Mouse (Mus musculus) embryonic facial prominence, embryonic 12.5 days (tissue): ENCODE data around the gene Tmem214. TPM values are rescaled to one million over a fixed set of nuclear protein-coding genes. Genes with fewer than 3 reads are reported as not detected.

Experiments used
- ATAC-seq: fragments of 200-750 bp; cut with Nextera tagmentation; 2 replicates; pipeline ENCODE4 v1.8.0; 2017; ENCODE audit not compliant: insufficient number of reproducible peaks, insufficient read depth, low FRiP score, low TSS enrichment
- H3K27ac ChIP-seq: fragments of 300-500 bp; sonication (generic); 2 replicates; pipeline ENCODE4 v1.5.1; 2016; ENCODE audit warnings: mild to moderate bottlenecking
- H3K27me3 ChIP-seq: fragments of 300-500 bp; sonication (generic); 2 replicates; pipeline ENCODE4 v1.6.1; 2016; ENCODE audit warnings: mild to moderate bottlenecking, moderate library complexity
- H3K36me3 ChIP-seq: fragments of 300-500 bp; sonication (generic); 2 replicates; pipeline ENCODE4 v1.6.1; 2016; ENCODE audit warnings: mild to moderate bottlenecking
- H3K4me1 ChIP-seq: fragments of 300-500 bp; sonication (generic); 2 replicates; pipeline ENCODE4 v1.6.1; 2016
- H3K4me2 ChIP-seq: fragments of 300-500 bp; sonication (generic); replicated peaks from 2 replicates; pipeline ENCODE4 v1.6.1; 2016; ENCODE audit warnings: mild to moderate bottlenecking, moderate library complexity
- H3K4me3 ChIP-seq: fragments of 300-500 bp; sonication (generic); 2 replicates; pipeline ENCODE4 v1.5.1; 2016; ENCODE audit warnings: mild to moderate bottlenecking
- H3K9ac ChIP-seq: fragments of 300-500 bp; sonication (generic); 2 replicates; pipeline ENCODE4 v1.6.1; 2016; ENCODE audit warnings: mild to moderate bottlenecking, moderate library complexity
- H3K9me3 ChIP-seq: fragments of 300-500 bp; sonication (generic); 2 replicates; pipeline ENCODE4 v1.6.1; 2016; ENCODE audit warnings: mild to moderate bottlenecking, moderate library complexity
- WGBS: fragments of 180-500 bp; shearing (Covaris S2); methylation state at CpG from one replicate; pipeline ENCODE4 v1.1.7; 2016; 5-methylcytosine and 5-hydroxymethylcytosine counted together
- polyA plus RNA-seq: library from polyadenylated mRNA; unstranded; fragments of >200 nt; fragmentation: Nextera tagmentation; extraction: Ambion mirVana; gene quantifications from 2 replicates; pipeline ENCODE4 v1.2.1, GENCODE M21; 2016

Tmem214 gene
- polyA plus RNA-seq, 1 experiment from 2014 or later: 78.5 TPM

DNA sequence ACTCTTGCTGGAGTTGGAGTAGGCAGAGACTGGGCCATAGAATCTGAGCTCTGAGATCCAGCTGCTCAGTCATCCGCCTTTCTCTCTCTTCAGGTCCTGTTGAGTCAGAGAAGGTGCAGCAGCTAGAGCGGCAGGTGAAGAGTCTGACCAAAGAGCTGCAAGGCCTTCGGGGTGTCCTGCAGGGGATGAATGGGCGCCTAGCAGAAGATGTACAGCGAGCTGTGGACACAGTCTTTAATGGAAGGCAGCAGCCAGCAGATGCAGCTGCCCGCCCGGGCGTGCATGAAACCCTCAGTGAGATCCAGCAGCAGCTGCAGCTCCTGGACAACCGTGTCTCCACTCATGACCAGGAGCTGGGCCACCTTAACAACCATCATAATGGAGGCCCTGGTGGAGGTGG is 49.0 kb downstream of the Tmem214 start:
- H3K27ac ChIP-seq: no peak overlapping the region
- H3K4me3 ChIP-seq: 0 out of 2 replicates have a peak overlapping the region, but pooled peaks have one; percentile 59
- no peak for ATAC-seq
- H3K4me2 ChIP-seq: no peak overlapping the region
- no peaks in the 10 kb centered on the region for H3K27me3 ChIP-seq
- H3K9ac ChIP-seq: no peak overlapping the region
- peaks cover 43% of the 10 kb centered on the region for H3K4me1 ChIP-seq
- peaks cover 44% of the 10 kb centered on the region for H3K36me3 ChIP-seq
- no peaks in the 10 kb centered on the region for H3K9me3 ChIP-seq
- WGBS: 91% methylated on average over 9 of the region's 9 CpGs

DNA sequence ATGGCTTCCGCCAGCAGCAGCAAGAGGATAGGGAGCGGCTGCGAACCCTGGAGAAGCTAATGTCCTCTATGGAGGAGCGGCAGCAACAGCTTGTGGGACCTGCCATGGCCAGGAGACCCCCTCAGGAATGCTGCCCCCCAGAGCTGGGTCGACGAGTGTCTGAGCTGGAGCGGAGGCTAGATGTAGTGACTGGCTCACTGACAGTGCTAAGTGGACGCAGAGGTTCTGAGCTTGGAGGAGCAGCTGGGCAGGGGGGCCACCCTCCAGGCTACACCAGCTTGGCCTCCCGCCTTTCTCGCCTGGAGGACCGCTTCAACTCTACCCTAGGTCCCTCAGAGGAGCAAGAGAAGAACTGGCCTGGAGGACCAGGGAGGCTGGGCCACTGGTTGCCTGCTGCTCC is 49.5 kb downstream of the Tmem214 start:
- ATAC-seq: no peak
- WGBS: 90% methylated on average over 11 of the region's 11 CpGs
- Histone ChIP-seq H3K36me3 (peaks cover 44% of the 10 kb centered on the region), H3K27ac (no peak overlapping the region), H3K9ac (no peak overlapping the region), H3K4me1 (peaks cover 44% of the 10 kb centered on the region), H3K9me3 (no peaks in the 10 kb centered on the region), H3K4me3 (no peak overlapping the region), H3K4me2 (no peak overlapping the region), H3K27me3 (no peaks in the 10 kb centered on the region)

DNA sequence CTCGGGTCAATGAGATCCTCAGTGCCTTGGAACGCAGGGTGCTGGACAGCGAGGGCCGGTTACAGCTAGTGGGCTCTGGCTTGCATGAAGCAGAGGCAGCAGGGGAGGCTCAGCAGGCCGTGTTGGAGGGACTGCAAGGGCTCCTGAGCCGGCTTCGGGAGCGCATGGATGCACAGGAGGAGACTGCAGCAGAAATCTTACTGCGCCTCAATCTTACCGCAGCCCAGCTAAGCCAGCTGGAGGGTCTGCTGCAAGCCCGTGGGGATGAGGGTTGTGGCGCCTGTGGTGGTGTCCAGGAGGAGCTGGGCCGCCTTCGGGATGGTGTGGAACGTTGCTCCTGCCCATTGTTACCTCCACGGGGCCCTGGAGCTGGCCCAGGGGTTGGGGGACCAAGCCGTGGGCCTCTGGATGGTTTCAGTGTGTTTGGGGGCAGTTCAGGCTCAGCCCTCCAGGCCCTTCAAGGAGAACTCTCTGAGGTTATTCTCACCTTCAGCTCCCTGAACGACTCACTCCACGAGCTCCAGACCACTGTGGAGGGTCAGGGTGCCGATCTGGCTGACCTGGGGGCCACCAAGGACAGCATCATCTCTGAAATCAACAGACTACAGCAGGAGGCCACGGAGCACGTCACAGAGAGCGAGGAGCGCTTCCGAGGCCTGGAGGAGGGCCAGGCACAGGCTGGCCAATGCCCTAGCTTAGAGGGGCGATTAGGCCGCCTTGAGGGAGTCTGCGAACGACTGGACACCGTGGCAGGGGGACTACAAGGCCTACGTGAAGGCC is 50.3 kb downstream of the Tmem214 start:
- Histone ChIP-seq H3K4me1 (peaks cover 40% of the 10 kb centered on the region), H3K36me3 (peaks cover 44% of the 10 kb centered on the region), H3K27ac (no peak overlapping the region), H3K9me3 (no peaks in the 10 kb centered on the region), H3K27me3 (no peaks in the 10 kb centered on the region), H3K4me3 (no peak overlapping the region), H3K4me2 (no peak overlapping the region), H3K9ac (peak overlapping the region; percentile 24; the same call in 1 of the 2 replicates)
- 88% methylated on average over 31 of the region's 31 CpGs for WGBS
- no peak for ATAC-seq

DNA sequence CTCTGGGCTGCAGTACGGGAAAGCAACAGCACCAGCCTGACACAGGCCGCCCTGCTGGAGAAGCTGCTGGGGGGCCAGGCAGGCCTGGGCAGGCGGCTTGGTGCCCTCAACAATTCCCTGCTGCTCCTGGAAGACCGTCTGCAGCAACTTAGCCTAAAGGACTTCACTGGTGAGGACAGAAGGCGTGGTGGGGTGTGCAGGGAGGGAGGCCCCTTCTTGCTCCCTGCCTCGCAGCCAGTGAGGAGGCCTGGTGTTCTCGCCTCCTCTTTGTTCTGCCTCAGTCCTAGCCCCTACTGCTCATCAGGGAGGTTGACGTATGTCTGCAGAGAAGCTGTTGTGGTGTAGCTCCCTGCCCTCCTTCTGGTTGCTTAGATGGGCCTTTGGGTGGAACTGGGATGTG is 50.9 kb downstream of the Tmem214 start:
- H3K4me3 ChIP-seq: no peak overlapping the region
- no peak overlapping the region for H3K4me2 ChIP-seq
- no peaks in the 10 kb centered on the region for H3K27me3 ChIP-seq
- H3K27ac ChIP-seq: no peak overlapping the region
- peaks cover 40% of the 10 kb centered on the region for H3K4me1 ChIP-seq
- no peaks in the 10 kb centered on the region for H3K9me3 ChIP-seq
- no peak for ATAC-seq
- peaks cover 44% of the 10 kb centered on the region for H3K36me3 ChIP-seq
- 80% methylated on average over 8 of the region's 8 CpGs for WGBS
- peak overlapping the region; percentile 24; the same call in 1 of the 2 replicates for H3K9ac ChIP-seq

DNA sequence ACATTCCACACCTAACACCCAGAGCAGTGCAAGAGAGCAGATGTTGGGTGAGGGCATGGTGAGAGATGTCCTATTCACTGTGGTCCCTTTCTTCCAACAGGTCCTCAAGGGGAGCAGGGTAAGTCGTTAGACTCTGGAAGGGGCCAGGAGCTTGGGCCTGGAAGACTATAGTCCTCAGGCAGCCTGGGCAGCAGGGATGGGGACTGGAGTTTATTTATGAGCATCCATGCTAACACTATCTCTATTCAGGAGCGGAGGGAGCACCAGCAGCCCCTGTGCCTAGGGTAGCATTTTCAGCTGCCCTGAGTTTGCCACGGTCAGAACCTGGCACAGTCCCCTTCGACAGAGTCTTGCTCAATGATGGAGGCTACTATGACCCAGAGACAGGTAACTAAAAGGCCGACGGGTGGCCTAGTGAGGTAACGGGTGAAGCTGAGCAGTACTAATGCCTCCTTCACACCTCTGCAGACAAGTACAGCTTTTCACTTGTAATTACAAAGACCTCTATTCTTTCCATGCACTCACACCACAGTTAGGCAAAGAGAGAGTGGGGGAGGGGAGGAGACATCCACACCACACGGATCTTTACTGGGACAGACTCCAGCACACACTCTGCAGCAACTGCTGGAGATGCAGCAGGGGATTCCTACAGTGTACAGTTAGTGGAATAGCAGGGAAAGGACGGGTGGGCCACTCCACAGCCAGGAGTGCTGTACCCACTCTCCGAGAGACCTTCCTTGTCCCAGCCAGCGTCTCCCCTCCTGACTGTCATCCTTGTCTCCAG is 52.2 kb downstream of the Tmem214 start:
- Histone ChIP-seq H3K9me3 (no peaks in the 10 kb centered on the region), H3K4me3 (no peak overlapping the region), H3K9ac (no peak overlapping the region; the same call in 1 of the 2 replicates), H3K27me3 (no peaks in the 10 kb centered on the region), H3K4me1 (peaks cover 36% of the 10 kb centered on the region), H3K36me3 (peaks cover 44% of the 10 kb centered on the region), H3K4me2 (peak overlapping the region; percentile 73; the same call in 1 of the 2 replicates), H3K27ac (0 out of 2 replicates have a peak overlapping the region, but pooled peaks have one; percentile 87)
- 57% methylated on average over 11 of the region's 11 CpGs for WGBS
- no peak for ATAC-seq

DNA sequence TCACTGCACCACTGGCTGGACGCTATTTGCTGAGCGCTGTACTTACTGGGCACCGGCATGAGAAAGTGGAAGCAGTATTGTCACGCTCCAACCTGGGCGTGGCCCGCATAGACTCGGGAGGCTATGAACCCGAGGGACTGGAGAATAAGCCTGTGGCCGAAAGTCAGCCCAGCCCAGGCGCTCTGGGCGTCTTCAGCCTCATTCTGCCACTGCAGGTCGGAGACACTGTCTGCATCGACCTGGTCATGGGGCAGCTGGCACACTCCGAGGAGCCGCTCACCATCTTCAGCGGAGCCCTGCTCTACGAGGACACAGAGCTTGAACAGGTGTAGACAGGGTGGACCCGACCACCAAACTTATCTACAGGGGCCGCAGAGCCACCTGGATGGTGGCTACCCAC is 52.8 kb downstream of the Tmem214 start:
- Histone ChIP-seq H3K27ac (peak overlapping the region; percentile 87; the same call in 1 of the 2 replicates), H3K4me1 (peaks cover 31% of the 10 kb centered on the region), H3K9ac (no peak overlapping the region), H3K4me2 (peak overlapping the region; percentile 73; the same call in 1 of the 2 replicates), H3K4me3 (no peak overlapping the region), H3K9me3 (no peaks in the 10 kb centered on the region), H3K27me3 (no peaks in the 10 kb centered on the region), H3K36me3 (peaks cover 44% of the 10 kb centered on the region)
- ATAC-seq: no peak
- 68% methylated on average over 19 of the region's 19 CpGs for WGBS

DNA sequence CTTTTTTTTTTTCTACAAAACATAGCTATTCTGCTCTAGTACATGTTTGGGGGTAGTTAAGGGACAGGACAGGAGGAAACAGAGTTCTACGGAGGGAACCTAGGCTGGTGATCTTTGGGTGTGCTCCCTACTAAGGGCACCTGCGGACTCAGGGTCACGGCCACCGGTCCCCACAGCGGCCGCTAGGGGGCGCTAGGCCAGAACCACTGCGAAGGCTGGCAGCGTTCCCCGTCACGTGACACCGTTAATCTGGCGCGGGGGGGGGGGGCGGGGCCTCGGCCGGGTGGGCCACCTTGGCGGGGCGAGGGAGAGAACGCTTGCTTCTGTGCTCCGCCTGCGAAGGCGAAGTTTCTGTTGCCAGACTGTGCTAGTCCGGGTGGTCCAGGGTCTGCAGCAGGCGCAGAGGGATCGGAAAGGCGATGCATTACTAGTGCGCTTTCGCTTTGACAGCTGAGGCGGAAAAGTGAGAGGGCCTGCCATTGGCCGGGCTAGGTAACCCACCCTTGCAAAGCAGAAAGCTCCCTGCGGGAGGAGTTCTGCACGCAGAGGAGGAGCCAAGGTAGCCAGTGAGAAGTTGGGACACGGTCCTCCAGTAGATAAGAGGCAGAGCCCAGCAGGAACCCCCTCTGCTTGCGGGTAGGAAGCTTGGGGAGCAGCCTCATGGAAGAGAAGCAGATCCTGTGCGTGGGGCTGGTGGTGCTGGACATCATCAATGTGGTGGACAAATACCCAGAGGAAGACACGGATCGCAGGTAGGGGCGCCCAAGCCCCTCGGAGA is 53.6 kb downstream of the Tmem214 start, which contains the start of gene Khk:
Gene Khk (plus strand): TSS at position 176 of the 778 bp plus-strand sequence.
- no peaks in the 10 kb centered on the region for H3K9me3 ChIP-seq
- H3K36me3 ChIP-seq: peaks cover 44% of the 10 kb centered on the region
- H3K4me2 ChIP-seq: peak within 1 kb of the TSS; percentile 73
- WGBS: 2% methylated on average over 34 of the region's 40 CpGs
- H3K4me1 ChIP-seq: peaks cover 26% of the 10 kb centered on the region
- H3K27ac ChIP-seq: peak within 1 kb of the TSS; percentile 87
- peak; percentile 78 for ATAC-seq
- H3K9ac ChIP-seq: peak within 1 kb of the TSS; percentile 60
- H3K27me3 ChIP-seq: no peaks in the 10 kb centered on the region
- H3K4me3 ChIP-seq: peak within 1 kb of the TSS; percentile 38

DNA sequence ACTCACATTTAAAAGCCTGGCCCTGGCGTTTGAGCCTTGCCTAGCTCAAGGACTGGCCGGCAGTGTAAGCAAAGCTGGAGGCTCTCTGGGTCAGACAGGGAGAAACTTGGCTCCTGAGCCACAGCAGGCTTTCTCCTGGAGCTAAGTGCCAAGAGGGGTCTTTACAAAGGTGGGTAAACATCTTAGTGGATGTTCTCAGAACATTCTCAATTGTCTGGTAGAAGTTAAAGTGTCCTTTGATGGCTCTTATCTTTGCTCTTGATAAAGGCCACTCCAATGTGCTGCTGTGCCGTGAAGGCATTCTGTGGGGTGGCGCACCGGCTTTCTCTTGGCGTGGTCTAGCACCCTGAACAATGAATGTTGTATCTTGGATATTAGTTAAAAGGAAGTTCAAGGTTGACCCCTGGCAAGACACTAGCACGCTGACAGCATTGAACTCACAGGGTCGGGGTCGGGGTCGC is 54.8 kb downstream of the Tmem214 start:
- Histone ChIP-seq H3K9me3 (no peaks in the 10 kb centered on the region), H3K9ac (peak overlapping the region; percentile 60; the same call in 1 of the 2 replicates), H3K36me3 (peaks cover 36% of the 10 kb centered on the region), H3K4me3 (no peak overlapping the region), H3K27ac (0 out of 2 replicates have a peak overlapping the region, but pooled peaks have one; percentile 87), H3K4me2 (peak overlapping the region; percentile 73; the same call in 1 of the 2 replicates), H3K27me3 (no peaks in the 10 kb centered on the region), H3K4me1 (peaks cover 24% of the 10 kb centered on the region)
- WGBS: 71% methylated on average over 10 of the region's 10 CpGs
- no peak for ATAC-seq

DNA sequence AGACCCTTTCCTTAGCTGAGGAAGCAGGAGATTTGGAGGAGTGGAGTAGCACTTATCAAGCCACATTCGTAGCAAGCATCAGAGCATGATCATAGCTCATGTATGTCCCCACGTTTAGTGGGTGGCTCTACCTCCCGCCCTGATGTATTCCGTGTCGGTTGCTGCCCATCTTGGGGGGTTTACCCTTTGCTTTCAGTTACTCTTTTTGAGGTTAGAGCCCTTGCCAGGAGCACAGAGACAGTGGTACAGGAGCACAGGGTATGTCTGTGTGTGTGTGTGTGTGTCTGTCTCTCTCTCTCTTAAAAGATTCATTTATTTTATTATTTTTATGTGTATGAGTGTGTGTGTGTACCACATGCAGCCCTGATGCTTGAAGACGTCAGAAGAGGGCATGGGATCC is 55.3 kb downstream of the Tmem214 start:
- Histone ChIP-seq H3K4me2 (no peak overlapping the region), H3K36me3 (peaks cover 31% of the 10 kb centered on the region), H3K27me3 (no peaks in the 10 kb centered on the region), H3K4me3 (no peak overlapping the region), H3K9ac (no peak overlapping the region), H3K9me3 (no peaks in the 10 kb centered on the region), H3K4me1 (peaks cover 24% of the 10 kb centered on the region), H3K27ac (no peak overlapping the region)
- no peak for ATAC-seq
- 87% methylated on average over 6 of the region's 6 CpGs for whole genome bisulfite sequencing

DNA sequence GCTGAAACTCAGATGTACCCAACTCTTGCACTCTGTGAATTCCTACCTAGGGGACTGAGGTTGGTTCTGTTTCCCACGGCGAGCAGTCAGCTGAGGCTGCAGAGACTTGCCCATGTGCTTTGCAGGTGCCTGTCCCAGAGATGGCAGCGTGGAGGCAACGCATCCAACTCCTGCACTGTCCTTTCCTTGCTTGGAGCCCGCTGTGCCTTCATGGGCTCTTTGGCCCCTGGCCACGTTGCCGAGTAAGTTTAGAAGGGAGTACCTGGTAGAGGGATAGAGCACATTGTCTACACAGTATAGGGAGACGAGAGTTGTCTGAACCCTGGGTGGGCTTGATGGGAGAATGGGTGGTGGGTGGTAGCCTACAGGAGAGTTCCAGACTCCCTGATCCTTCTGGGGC is 56.8 kb downstream of the Tmem214 start:
- Histone ChIP-seq H3K4me1 (peaks cover 16% of the 10 kb centered on the region), H3K27ac (no peak overlapping the region), H3K4me3 (no peak overlapping the region), H3K9ac (no peak overlapping the region), H3K27me3 (no peaks in the 10 kb centered on the region), H3K4me2 (no peak overlapping the region), H3K36me3 (peaks cover 16% of the 10 kb centered on the region), H3K9me3 (no peaks in the 10 kb centered on the region)
- WGBS: 79% methylated on average over 8 of the region's 8 CpGs
- no peak for ATAC-seq

DNA sequence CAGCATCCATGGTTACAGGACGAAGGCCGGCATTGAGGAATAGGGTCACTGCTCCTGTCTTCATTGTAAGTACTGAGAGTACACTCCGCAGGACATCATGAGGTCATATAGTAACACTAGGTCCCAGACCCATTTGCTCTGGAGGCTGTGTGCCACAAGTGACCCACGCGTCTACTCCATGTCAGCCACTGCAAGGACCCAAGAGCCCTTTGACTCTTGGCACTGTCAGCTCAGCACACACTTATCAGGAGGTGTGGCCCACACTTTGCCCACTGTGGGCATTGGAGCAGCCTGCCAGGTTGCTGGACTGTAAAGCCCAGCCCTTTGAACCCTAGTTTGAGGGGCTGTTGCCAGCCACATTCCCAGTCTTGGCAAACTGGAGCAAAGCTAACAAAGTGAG is 57.4 kb downstream of the Tmem214 start:
- WGBS: 92% methylated on average over 5 of the region's 5 CpGs
- no peak for ATAC-seq

More for the DNA sequence above, 57.4 kb downstream of the Tmem214 start:
- H3K4me2 ChIP-seq: no peak overlapping the region
- H3K36me3 ChIP-seq: peaks cover 10% of the 10 kb centered on the region
- peaks cover 13% of the 10 kb centered on the region for H3K4me1 ChIP-seq
- H3K9ac ChIP-seq: no peak overlapping the region
- no peak overlapping the region for H3K27ac ChIP-seq
- no peak overlapping the region for H3K4me3 ChIP-seq
- no peaks in the 10 kb centered on the region for H3K9me3 ChIP-seq
- no peaks in the 10 kb centered on the region for H3K27me3 ChIP-seq
